Mouse (Mus musculus) CH12.LX (cell line): ENCODE data around the gene Arhgef26.

Experiments
- BHLHE40 ChIP-seq: IDR thresholded peaks from 2 replicates; pipeline ENCODE4 v1.6.1; 2011; ENCODE audit warnings: mild to moderate bottlenecking, low read depth, low read length, improper control_type of control experiment
- CHD1 ChIP-seq: IDR thresholded peaks from 2 replicates; pipeline ENCODE4 v1.6.1; 2012; ENCODE audit warnings: low read depth, low read length, improper control_type of control experiment, inconsistent platforms
- CTCF ChIP-seq, 2 experiments: IDR thresholded peaks in 1 of 2; conservative IDR thresholded peaks in 1 of 2; 2 replicates each; pipeline ENCODE4 v1.5.1; 2011 to 2012; ENCODE audit warnings: low read depth in 2 of 2, low read length in 2 of 2, improper control_type of control experiment in 1 of 2, inconsistent platforms in 1 of 2, mild to moderate bottlenecking in 1 of 2, moderate library complexity in 1 of 2
- E2F4 ChIP-seq: IDR thresholded peaks from 2 replicates; pipeline ENCODE4 v1.6.1; 2011; ENCODE audit warnings: low read depth, low read length, improper control_type of control experiment; ENCODE audit not compliant: insufficient replicate concordance
- GABPA ChIP-seq: IDR thresholded peaks from 2 replicates; pipeline ENCODE4 v1.6.1; 2012; ENCODE audit warnings: low read depth, low read length, improper control_type of control experiment, inconsistent platforms; ENCODE audit not compliant: insufficient replicate concordance
- SIN3A ChIP-seq: IDR thresholded peaks from 2 replicates; pipeline ENCODE4 v1.6.1; 2012; ENCODE audit warnings: low read length, improper control_type of control experiment, inconsistent platforms

DNA sequence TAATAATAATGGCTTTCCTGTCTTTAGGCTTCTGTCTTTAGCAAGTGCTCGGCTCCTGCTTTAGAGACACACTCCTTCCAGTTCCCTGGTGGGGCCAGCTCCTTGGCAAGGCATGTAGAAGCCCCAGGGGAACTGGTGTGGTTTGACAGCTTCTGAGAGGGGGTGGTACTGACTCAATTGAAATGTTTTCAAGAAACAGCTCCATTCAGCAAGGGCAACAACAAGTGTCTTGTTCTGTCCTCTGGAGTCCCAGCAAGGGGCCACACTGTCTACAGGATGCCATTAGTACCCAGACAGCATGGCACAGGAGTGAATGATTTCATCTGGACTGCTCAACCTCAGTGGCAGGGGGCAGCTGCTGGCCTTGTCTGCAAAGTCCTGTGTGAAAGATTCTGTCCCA lies 117.7 kb downstream of the Arhgef26 start:
- TF ChIP-seq CTCF (conservative IDR thresholded peaks at IDR 0.05 in 1 of 2, IDR thresholded peaks at IDR 0.05 in 1 of 2; ENCODE audit: low read depth in 2 of 2, low read length in 2 of 2) (no peak), SIN3A (no peak), BHLHE40 (no peak), GABPA (no peak), CHD1 (no peak), E2F4 (no peak)
